Comparison of ENCODE assay signal across 7 mouse cellular contexts in the genomic region with DNA sequence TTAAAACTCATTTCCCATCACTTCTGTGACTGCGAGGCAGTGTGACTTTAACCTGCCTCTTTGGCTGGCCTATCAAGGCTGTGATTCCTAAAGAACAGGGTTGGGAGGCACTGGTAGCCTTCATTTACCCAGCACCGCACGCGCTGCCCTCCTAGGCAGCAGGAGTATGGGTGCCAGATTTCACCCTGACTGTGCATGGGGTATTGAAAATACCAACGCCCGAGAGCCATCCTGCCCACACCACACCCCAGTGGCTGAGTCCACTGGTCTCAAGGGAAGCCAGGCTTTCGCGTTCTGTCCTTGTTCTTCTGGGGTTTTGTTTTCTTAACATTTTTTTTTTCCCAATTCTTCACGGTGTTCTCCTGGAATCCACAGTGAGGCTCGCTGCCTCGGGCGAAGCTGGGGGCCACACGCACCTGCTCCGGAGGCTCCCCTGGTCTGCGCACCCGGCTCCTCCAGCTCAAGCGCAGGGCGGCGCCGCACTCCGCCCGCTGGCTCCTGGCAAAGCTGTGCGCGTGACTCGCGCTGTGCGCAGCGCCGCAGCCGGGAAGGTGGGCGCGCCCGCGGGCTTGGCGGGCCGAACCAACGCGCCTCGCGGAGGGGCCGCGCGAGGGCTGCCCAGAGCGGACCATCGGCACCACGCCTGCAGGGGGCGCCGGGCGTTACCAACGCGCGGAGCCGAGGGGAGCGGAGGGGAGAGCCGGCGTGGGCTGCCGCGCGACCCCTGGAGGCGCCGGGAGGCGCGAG. TPM values are rescaled to one million over a fixed set of nuclear protein-coding genes. Genes with fewer than 3 reads are reported as not detected.
A peak's percentile ranks its signal among the peaks of the same experiment; 100 is the strongest.
DNase-seq lines count a peak whose midpoint lies in the region; ATAC-seq and TF ChIP-seq lines count a peak whose summit lies in the region.

A gene (plus strand): TSS at position 572 of the 747 bp plus-strand sequence.

- H3K9ac ChIP-seq in embryonic facial prominence, embryonic 14.5 days (ENCODE audit: low read depth, low read length) = peak within 1 kb of the TSS; percentile 88
- H3K9ac ChIP-seq in kidney, embryonic 14.5 days (ENCODE audit: low read depth, low read length) = peak within 1 kb of the TSS; percentile 74
- H3K9ac ChIP-seq in limb, embryonic 14.5 days (ENCODE audit: low read depth, low read length, severe bottlenecking) = peak within 1 kb of the TSS; percentile 82
- H3K9ac ChIP-seq in midbrain, embryonic 15.5 days = peak within 1 kb of the TSS; percentile 85

- peak; percentile 24; the same call in 1 of the 2 replicates for TF ChIP-seq POLR2A in bone marrow, adult 2 months (IDR thresholded peaks at IDR 0.05; ENCODE audit: borderline replicate concordance, control insufficient read depth, low read depth, low read length)
- TF ChIP-seq POLR2A in limb, embryonic 14.5 days (IDR thresholded peaks at IDR 0.05; ENCODE audit: borderline replicate concordance, extremely low read depth, insufficient read depth, insufficient read length) = no peak

- H3K4me3 ChIP-seq in bone marrow, adult 2 months (replicated peaks; ENCODE audit: control insufficient read depth, low read depth, low read length) = peak within 1 kb of the TSS; percentile 31
- peak within 1 kb of the TSS; percentile 70 for H3K4me3 ChIP-seq in embryonic facial prominence, embryonic 14.5 days (ENCODE audit: low read depth, low read length)
- H3K4me3 ChIP-seq in kidney, embryonic 14.5 days (ENCODE audit: low read length) = peak within 1 kb of the TSS; percentile 68
- peak within 1 kb of the TSS; percentile 70 for H3K4me3 ChIP-seq in limb, embryonic 14.5 days (replicated peaks; ENCODE audit: low read length)
- H3K4me3 ChIP-seq in midbrain, embryonic 15.5 days = peak within 1 kb of the TSS; percentile 66

- DNase-seq in embryonic facial prominence, embryonic 14.5 days (ENCODE audit: low spot score) = peak; percentile 92
- peak; percentile 91 to 92 for DNase-seq in heart, adult 9 months (ENCODE audit: low spot score in 2 of 2)
- DNase-seq in limb, embryonic 14.5 days (ENCODE audit: low spot score) = peak; percentile 87
- peak; percentile 33 to 39 for DNase-seq in spleen, postnatal 36 days (ENCODE audit: low spot score in 2 of 2)

- peak within 1 kb of the TSS; percentile 90 for H3K4me2 ChIP-seq in embryonic facial prominence, embryonic 14.5 days (ENCODE audit: low read depth, low read length)
- H3K4me2 ChIP-seq in kidney, embryonic 14.5 days (replicated peaks; ENCODE audit: low read depth, low read length) = peak within 1 kb of the TSS; percentile 91
- peak within 1 kb of the TSS; percentile 93 for H3K4me2 ChIP-seq in limb, embryonic 14.5 days (replicated peaks; ENCODE audit: low read depth, low read length, severe bottlenecking)
- H3K4me2 ChIP-seq in midbrain, embryonic 15.5 days = peak within 1 kb of the TSS; percentile 80

- peak; percentile 95 for ATAC-seq in embryonic facial prominence, embryonic 14.5 days (ENCODE audit: low read depth)
- peak; percentile 93 for ATAC-seq in kidney, embryonic 14.5 days (ENCODE audit: low FRiP score, low TSS enrichment)
- ATAC-seq in limb, embryonic 14.5 days (ENCODE audit: low FRiP score, low read depth) = peak; percentile 95
- ATAC-seq in midbrain, embryonic 15.5 days (replicated peaks) = peak; percentile 94

- H3K9me3 ChIP-seq in embryonic facial prominence, embryonic 14.5 days (ENCODE audit: control insufficient read depth, low read length) = no peaks in the 10 kb centered on the region
- no peaks in the 10 kb centered on the region for H3K9me3 ChIP-seq in kidney, embryonic 14.5 days (ENCODE audit: control insufficient read depth, low read length)
- H3K9me3 ChIP-seq in limb, embryonic 14.5 days (ENCODE audit: control insufficient read depth, low read length) = no peaks in the 10 kb centered on the region
- no peaks in the 10 kb centered on the region for H3K9me3 ChIP-seq in midbrain, embryonic 15.5 days

- H3K27me3 ChIP-seq in embryonic facial prominence, embryonic 14.5 days (replicated peaks; ENCODE audit: control insufficient read depth, insufficient read depth, low read length) = no peaks in the 10 kb centered on the region; the same call in 1 of the 2 replicates
- H3K27me3 ChIP-seq in kidney, embryonic 14.5 days (ENCODE audit: control insufficient read depth, insufficient read depth, low read length) = no peaks in the 10 kb centered on the region
- 0 out of 2 replicates have a peak, but pooled peaks cover 5% of the 10 kb centered on the region for H3K27me3 ChIP-seq in limb, embryonic 14.5 days (ENCODE audit: control insufficient read depth, insufficient read depth, low read length)
- H3K27me3 ChIP-seq in midbrain, embryonic 15.5 days (replicated peaks) = no peaks in the 10 kb centered on the region

- WGBS in bone marrow, adult 2 months = under 1% methylated on average over 63 of the region's 63 CpGs
- 1% methylated on average over 43 of the region's 63 CpGs for WGBS in embryonic facial prominence, embryonic 14.5 days
- 1% methylated on average over 58 of the region's 63 CpGs for WGBS in kidney, embryonic 14.5 days
- 2% methylated on average over 46 of the region's 63 CpGs for WGBS in limb, embryonic 14.5 days
- WGBS in midbrain, embryonic 15.5 days = under 1% methylated on average over 63 of the region's 63 CpGs

- H3K27ac ChIP-seq in bone marrow, adult 2 months (ENCODE audit: control insufficient read depth, insufficient read depth, low read depth, low read length, poor library complexity) = no peak within 1 kb of the TSS; the same call in 1 of the 2 replicates
- H3K27ac ChIP-seq in embryonic facial prominence, embryonic 14.5 days (replicated peaks; ENCODE audit: low read depth, low read length) = peak within 1 kb of the TSS; percentile 55; the same call in 1 of the 2 replicates
- no peak within 1 kb of the TSS for H3K27ac ChIP-seq in kidney, embryonic 14.5 days (ENCODE audit: low read depth, low read length)
- no peak within 1 kb of the TSS for H3K27ac ChIP-seq in limb, embryonic 14.5 days (replicated peaks; ENCODE audit: low read depth, low read length)
- H3K27ac ChIP-seq in midbrain, embryonic 15.5 days = peak within 1 kb of the TSS; percentile 85

- no peaks in the 10 kb centered on the region for H3K36me3 ChIP-seq in embryonic facial prominence, embryonic 14.5 days (ENCODE audit: control insufficient read depth, insufficient read depth, low read length)
- H3K36me3 ChIP-seq in kidney, embryonic 14.5 days (ENCODE audit: control insufficient read depth, insufficient read depth, low read length) = no peaks in the 10 kb centered on the region
- no peaks in the 10 kb centered on the region for H3K36me3 ChIP-seq in limb, embryonic 14.5 days (ENCODE audit: control insufficient read depth, insufficient read depth, low read length)
- no peaks in the 10 kb centered on the region for H3K36me3 ChIP-seq in midbrain, embryonic 15.5 days (replicated peaks)

- TF ChIP-seq CTCF in bone marrow, adult 2 months (IDR thresholded peaks at IDR 0.05; ENCODE audit: control insufficient read depth, insufficient read depth, low read length) = no peak

- H3K4me1 ChIP-seq in bone marrow, adult 2 months (ENCODE audit: control insufficient read depth, insufficient read depth, low read length) = no peaks in the 10 kb centered on the region
- peaks cover 20% of the 10 kb centered on the region; the same call in 1 of the 2 replicates for H3K4me1 ChIP-seq in embryonic facial prominence, embryonic 14.5 days (ENCODE audit: control insufficient read depth, insufficient read depth, low read length)
- H3K4me1 ChIP-seq in kidney, embryonic 14.5 days (ENCODE audit: control insufficient read depth, insufficient read depth, low read length) = 0 out of 2 replicates have a peak, but pooled peaks cover 4% of the 10 kb centered on the region
- H3K4me1 ChIP-seq in limb, embryonic 14.5 days (ENCODE audit: control insufficient read depth, insufficient read depth, low read length) = peaks cover 7% of the 10 kb centered on the region
- peaks cover 30% of the 10 kb centered on the region for H3K4me1 ChIP-seq in midbrain, embryonic 15.5 days

RNA-seq across cellular contexts. Expression of the gene that starts here (rescaled TPM):
- polyA plus RNA-seq in bone marrow, adult 2 months (2011; ENCODE audit: insufficient read depth, insufficient read length, low replicate concordance, missing spikeins) = 3.4 and 14.7 TPM in 2 replicates
- polyA plus RNA-seq in embryonic facial prominence, embryonic 14.5 days (2014; fragmentation: Nextera tagmentation; extraction: Ambion mirVana) = 11.3 and 11.5 TPM in 2 replicates
- polyA plus RNA-seq in kidney, embryonic 14.5 days (2014; fragmentation: Nextera tagmentation; extraction: Ambion mirVana) = 8.9 and 11.2 TPM in 2 replicates
- polyA plus RNA-seq in limb, embryonic 14.5 days (2012; rRNA removed) = 16.2 and 25.4 TPM in 2 replicates
- polyA plus RNA-seq in limb, embryonic 14.5 days (2014; fragmentation: Nextera tagmentation; extraction: Ambion mirVana) = 8.0 and 9.6 TPM in 2 replicates
- 104 and 107 TPM in 2 replicates for polyA plus RNA-seq in midbrain, embryonic 15.5 days (2015; fragmentation: Nextera tagmentation; extraction: Ambion mirVana)

Comparison
In these comparisons a context has a peak if more than half of its experiments do, and no peak if none do; other contexts are left out.
1. H3K27ac ChIP-seq: peak in embryonic facial prominence, embryonic 14.5 days (single experiment) and midbrain, embryonic 15.5 days (single experiment); none in bone marrow, adult 2 months (single experiment), kidney, embryonic 14.5 days (single experiment) and limb, embryonic 14.5 days (single experiment).
2. DNase-seq: peak in every context shown above with its lines; median percentile 92 in embryonic facial prominence, embryonic 14.5 days; 92 in heart, adult 9 months; 87 in limb, embryonic 14.5 days; 36 in spleen, postnatal 36 days.
3. Peak in every context shown above with its lines, with median percentiles within 50 percentile points of each other: H3K4me3 ChIP-seq, ATAC-seq, H3K4me2 ChIP-seq and H3K9ac ChIP-seq.